Mouse (Mus musculus): ENCODE measurements at regions not wholly inside any gene's neighbourhood (a gene's known extent, or its start where the extent isn't known, plus 50 kb on each side); places are given as distances from the start of the nearest gene placed in this dataset.

GRCm38 (mm10) chr11:19341379-19341778, 322.6 kb upstream of the Meis1 start:
- TF ChIP-seq POLR2A (IDR thresholded peaks at IDR 0.05; ENCODE audit: insufficient read depth, low read depth, low read length) (no peak), CTCF (IDR thresholded peaks at IDR 0.05) (no peak)
